Mouse (Mus musculus) gastrocnemius, adult 18-20 months (tissue): ENCODE data around the gene Rpusd3. TPM values are rescaled to one million over a fixed set of nuclear protein-coding genes. Genes with fewer than 3 reads are reported as not detected.
A peak's percentile ranks its signal among the peaks of the same experiment; 100 is the strongest.

Experiments used
- DNase-seq: peaks from one replicate; pipeline ENCODE4 v3.0.0; 2021; ENCODE audit warnings: low spot score
- total RNA-seq, 2 experiments: library from RNA; stranded (reverse); gene quantifications; 2 replicates each; pipeline ENCODE4 v1.2.3; 2021

The Rpusd3 gene
- total RNA-seq, 2 experiments from 2014 or later: 9.2 to 11.1 TPM

GRCm38 (mm10) chr6:113430846-113431245 lies 11.7 kb upstream of the Rpusd3 start:
- DNase-seq: no peak

DNA sequence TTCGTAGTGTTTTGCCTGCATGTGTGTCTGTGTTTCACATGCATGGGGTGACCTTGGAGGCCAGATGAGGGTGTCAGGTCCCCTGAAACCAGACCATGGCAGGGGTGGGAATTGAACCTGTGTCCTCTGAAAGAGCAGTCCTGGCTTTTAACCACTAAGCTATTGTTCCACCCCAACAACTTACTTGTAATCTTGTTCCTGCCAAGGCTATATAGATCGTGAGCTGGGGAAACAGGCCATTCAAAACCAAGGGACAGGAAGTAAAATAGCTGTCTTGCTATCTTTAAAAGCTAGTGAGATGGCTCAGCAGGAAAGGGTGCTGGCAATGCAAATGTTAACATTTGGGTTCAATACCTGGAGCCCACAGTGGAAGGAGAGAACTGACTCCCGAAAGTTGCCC lies 10.8 kb upstream of the Rpusd3 start:
- no peak for DNase-seq

DNA sequence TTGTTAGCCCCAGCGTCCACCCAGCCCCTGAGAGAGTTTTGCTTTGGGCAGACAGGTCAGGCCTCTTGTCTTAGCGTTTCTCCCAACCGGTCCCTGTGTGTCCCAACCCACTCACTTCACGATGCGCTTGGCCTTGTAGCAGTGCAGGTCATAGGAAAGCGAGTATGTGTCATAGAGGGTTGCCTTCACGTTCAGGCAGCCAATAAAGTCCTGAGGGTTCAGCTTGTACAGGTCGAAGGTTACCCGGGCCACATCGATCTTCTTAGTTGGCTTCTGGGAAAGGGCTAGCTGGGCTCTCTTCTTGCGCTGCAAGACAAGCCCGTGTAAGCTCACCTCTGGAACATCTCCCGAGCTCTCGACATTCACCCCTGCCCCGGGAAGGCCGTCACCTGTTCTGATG lies 8.9 kb upstream of the Rpusd3 start:
- DNase-seq: no peak

GRCm38 (mm10) chr6:113427397-113427796 lies 8.3 kb upstream of the Rpusd3 start:
- DNase-seq: no peak

- DNase-seq: no peak
These were observed 7.6 kb upstream of the Rpusd3 start for GRCm38 (mm10) chr6:113426696-113427095.

DNA sequence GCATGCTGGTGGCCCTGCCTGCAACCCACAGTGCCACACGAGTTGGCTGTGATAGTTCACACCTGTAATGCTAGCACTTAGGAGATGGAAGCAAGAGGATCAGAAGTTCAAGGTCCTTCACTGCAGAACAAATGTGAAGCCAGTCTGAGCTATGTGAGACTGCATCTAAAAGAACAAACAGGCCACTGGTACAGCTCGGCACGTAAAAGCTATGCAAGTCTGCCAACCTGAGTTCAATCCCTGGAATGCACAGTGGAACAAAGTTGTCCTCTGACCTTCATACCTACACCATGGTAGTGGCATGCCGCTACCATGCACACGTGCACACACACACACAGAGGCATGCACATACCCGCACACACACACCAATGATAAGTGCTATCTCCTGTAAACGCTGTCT lies 5.0 kb upstream of the Rpusd3 start:
- no peak for DNase-seq

DNA sequence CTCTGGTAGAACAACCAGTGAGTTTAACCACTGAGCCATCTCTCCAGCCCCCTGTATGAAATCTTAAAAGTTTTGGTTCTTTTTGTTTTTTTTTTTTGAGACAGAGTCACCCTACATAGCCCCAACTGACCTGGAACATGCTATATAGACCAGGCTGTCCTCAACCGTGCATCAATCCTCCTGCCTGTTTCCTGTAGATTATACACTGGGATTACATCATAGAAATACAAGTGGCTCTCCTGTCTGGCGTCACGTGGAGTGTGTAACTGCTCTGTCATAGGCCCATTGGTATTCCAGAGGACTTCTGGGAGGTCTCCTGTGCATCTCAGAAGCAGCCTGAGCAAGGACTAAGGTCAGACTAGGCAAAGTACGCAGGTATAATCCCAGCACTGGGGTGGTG lies 3.9 kb upstream of the Rpusd3 start:
- no peak for DNase-seq

DNA sequence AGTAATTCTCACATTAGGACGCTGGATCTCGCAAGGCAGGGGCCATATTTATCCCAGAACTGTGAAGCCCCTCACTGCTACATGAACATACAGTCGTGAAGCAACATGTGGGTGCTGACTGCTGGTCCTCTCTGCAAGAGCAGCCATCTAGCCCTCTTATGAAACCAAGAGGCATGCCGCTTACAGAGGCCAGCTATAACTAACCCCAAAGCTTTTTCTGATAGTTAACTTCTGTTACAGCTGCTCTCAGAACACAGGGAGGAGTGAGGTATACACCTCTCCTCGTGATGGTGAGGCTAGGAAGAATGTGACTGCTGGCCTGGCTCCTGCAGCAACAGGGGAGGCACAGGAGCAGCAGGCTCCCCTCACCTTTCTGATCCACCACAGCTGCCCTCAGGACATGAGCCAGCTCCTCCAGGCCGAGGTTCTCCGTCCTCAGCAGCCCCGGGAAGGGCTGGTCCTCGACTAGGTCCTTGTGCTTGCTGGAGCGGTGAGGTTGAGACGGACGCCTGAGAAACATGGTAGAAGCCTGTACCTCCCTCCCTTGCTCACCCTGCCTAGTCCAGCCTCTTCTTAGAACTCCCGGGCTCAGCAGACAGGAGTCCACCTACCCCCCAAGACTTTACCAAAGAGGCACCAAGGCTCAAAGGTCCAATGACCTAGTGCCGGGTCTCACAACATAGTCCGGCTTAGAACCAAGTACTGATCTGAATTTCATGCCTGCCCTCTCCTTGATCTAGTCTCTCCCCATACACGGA lies 520 bp downstream of the Rpusd3 start:
- DNase-seq: no peak

DNA sequence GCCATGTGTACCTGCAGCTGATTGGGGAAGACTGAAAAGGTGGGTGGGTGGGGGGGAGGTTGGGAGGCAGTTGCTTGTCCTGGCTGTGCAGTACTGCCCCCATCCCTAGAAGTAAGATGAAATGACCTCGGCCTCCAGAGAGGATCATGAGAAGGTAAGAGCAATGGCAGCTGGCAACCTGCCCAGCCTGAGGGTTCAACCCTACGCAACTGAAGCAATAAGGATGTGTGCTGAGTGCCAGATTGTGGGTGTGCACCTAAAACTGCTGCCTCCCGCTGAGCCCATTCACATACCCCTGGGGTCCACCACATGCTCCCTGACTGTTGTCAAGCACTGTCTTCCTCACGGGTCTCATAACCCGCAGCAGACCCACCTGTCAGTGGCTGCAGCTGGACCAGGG lies 2.7 kb downstream of the Rpusd3 start:
- no peak for DNase-seq

DNA sequence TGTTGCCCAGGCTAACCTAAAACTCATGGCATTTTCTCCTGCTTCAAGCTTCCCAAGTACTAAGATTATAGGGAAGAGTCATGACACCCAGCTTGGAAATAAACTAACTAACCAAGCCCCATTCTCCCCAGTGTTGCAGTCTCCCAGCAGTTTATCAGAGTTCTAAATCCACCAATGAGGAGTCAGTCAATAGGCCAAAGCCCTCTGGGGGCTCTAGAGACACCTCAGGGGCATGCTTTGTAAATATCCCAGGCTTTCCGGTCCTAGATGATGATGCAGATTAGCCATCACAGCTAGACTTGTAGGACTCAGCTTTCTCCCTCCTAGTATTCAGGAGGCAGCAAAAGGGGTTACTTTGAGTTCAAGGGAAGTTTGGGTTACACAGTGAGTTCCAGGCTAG lies 9.1 kb downstream of the Rpusd3 start:
- DNase-seq: no peak

DNA sequence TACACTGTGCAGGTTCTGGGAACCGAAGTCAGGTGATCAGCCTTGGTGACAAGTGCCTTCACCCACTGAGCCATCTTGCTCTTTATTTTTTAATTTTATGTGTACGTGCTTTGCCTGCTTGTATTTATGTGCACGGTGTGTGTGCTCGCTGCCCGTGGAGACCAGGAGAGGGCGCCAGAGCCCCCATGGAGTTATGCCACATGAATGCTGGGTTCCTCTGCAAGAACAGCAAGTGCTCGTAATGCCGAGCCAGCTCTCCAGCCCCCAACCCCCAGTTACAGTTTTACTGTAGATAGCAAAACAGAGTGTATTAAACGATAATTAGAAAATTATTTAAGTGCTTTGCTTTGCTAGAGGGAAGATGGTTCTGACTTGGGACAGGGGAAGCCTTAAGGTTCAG lies 12.5 kb downstream of the Rpusd3 start:
- no peak for DNase-seq

GRCm38 (mm10) chr6:113405483-113405882 lies 13.7 kb downstream of the Rpusd3 start:
- no peak for DNase-seq

GRCm38 (mm10) chr6:113404649-113405448 lies 14.3 kb downstream of the Rpusd3 start:
- no peak for DNase-seq

DNA sequence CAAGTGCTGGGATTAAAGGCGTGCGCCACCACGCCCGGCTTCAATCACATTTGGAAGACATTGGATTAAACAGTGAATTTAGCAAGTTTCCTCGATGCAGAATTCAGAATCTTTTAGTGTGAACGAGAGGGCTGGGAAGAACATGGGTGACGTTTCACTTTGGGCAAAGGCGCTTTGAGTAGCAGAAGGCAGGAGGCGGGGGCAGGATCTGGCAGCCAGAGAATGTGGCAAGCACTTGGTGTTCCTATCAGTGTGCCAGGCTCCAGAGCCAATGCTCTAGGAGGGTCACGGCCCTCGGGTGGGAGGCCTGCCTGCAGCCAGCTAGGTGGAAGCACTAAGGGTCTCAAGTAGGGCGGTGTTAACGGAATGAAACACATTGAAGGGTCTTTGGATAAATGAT lies 17.0 kb downstream of the Rpusd3 start:
- DNase-seq: peak; percentile 48

GRCm38 (mm10) chr6:113396270-113397030 lies 22.7 kb downstream of the Rpusd3 start:
- no peak for DNase-seq

DNA sequence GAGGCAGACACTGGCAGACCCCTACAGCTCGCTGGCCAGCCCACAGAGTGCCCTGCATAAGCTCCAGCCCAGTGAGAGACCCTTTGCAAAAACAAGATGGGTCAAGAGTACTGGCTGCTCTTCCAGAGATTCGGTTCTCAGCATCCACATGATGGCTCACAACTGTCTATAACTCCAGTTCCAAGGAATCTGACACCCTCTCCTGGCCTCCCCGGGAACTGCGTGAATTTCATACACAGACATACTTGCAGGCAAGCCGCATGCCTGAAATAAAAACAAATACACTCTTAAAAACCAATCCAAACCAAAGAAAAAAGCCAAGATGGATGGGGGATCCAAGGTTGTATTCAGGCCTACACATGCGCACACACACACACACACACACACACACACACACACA lies 23.6 kb downstream of the Rpusd3 start:
- DNase-seq: no peak

- DNase-seq: no peak
These were observed 24.3 kb downstream of the Rpusd3 start for GRCm38 (mm10) chr6:113394811-113395210.

DNA sequence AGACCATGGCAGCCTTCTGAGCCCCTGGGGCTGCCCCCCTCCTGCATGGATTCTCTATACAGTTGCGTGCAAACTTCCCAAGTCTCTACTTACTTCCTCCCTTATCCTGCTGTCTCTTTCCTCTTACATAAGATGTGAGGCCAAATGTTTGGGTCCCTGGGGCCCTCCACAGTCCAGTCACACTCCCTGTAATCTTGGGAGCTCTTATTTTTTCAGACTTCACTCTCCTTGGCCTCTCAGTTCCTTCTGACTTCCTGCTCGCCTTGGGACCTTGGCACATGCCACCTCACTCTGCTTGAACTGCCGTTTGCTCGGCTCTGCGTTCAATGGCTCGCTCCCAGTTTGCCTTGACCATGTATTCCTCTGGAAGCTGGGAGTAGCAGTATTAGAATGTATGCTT lies 25.2 kb downstream of the Rpusd3 start:
- DNase-seq: no peak

DNA sequence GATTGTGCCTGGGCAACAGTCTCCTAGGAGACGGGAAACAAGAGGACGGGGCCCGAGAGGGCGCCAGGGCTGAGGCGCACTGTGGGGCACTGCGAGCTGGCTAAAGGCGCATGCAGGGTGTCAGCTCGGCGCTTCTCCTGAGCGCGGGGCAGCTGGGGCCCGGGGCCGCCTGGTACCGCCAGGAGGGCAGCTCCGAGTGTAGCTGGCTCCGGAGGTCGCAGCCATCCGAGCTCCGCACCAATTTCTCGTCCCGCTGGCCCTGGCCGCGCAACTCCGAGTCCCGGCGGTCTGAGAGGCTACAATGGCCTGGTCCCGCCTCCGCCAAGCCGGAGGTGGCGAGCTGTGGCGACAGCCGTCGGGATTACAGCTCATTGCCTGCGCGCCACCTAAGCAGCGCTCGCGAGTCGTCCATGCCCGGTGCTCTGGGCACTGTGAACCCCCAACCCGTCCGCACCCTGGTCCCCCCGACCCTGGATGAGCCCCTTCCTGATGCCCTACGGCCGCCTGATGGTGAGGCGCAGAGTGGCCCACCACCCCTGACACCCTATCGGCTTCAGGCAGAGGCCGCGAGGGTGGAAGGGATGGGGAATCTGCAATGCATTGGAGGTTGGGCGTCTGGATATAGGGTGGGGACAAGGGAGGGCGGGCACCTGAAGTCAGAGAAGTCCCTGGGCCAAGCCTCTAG lies 26.6 kb downstream of the Rpusd3 start:
- peak; percentile 19 for DNase-seq

GRCm38 (mm10) chr6:113392015-113392386 lies 27.1 kb downstream of the Rpusd3 start:
- DNase-seq: no peak

GRCm38 (mm10) chr6:113390715-113391114 lies 28.4 kb downstream of the Rpusd3 start:
- no peak for DNase-seq

DNA sequence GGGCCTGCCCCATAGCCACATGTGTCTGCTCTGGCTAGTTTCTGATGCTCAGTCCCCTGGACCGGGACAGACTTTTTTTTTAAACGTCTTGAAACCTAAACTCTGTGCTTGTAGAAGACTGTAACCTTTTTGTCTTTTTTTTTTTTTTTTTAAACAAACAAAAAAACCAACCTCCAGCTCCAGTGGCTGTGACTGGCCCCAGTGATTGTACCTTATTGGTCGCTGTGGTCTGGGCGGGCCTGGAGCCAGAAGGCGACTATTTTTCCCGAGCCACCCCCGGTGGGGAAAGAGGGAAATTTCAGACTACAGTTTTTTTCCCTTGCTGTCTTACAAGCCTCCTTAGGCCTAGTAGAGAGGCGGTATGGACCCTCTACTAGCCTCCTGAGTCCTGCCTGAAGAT lies 30.2 kb downstream of the Rpusd3 start, which contains the start of gene Ttll3:
Gene Ttll3 (plus strand): TSS at position 301 of the 400 bp plus-strand sequence.
- DNase-seq: no peak
